Comparison of ENCODE assay signal across 8 mouse cellular contexts in genomic region chr7:80401041-80401859, GRCm38 (mm10). TPM values are rescaled to one million over a fixed set of nuclear protein-coding genes. Genes with fewer than 3 reads are reported as not detected.
DNase-seq lines count a peak whose midpoint lies in the region; ATAC-seq and TF ChIP-seq lines count a peak whose summit lies in the region.

No protein-coding gene starts in this region.

- H3K4me2 ChIP-seq in forebrain, embryonic 12.5 days, result peak overlapping the region; percentile 97
- peak overlapping the region; percentile 92 for H3K4me2 ChIP-seq in neural tube, embryonic 14.5 days (ENCODE audit: low read depth, low read length)

- peak overlapping the region; percentile 95 for H3K9ac ChIP-seq in forebrain, embryonic 12.5 days
- H3K9ac ChIP-seq in neural tube, embryonic 14.5 days (replicated peaks; ENCODE audit: low read depth, low read length), result peak overlapping the region; percentile 93

- no peak for TF ChIP-seq CTCF in kidney, adult 2 months (conservative IDR thresholded peaks at IDR 0.05; ENCODE audit: insufficient read depth, insufficient read length, low read depth, low read length)

- ATAC-seq in forebrain, embryonic 12.5 days (ENCODE audit: low FRiP score), result peak; percentile 24; the same call in 1 of the 2 replicates
- ATAC-seq in neural tube, embryonic 14.5 days (ENCODE audit: low read depth), result no peak

- peak overlapping the region; percentile 84 for H3K4me3 ChIP-seq in kidney, adult 2 months (ENCODE audit: insufficient read depth, low read depth, low read length)
- peak overlapping the region; percentile 93 for H3K4me3 ChIP-seq in forebrain, embryonic 12.5 days (replicated peaks)
- peak overlapping the region; percentile 96 for H3K4me3 ChIP-seq in limb, embryonic 10.5 days
- H3K4me3 ChIP-seq in neural tube, embryonic 14.5 days (ENCODE audit: low read depth, low read length), result peak overlapping the region; percentile 82

- no peaks in the 10 kb centered on the region for H3K27me3 ChIP-seq in kidney, adult 2 months (replicated peaks; ENCODE audit: control insufficient read depth, insufficient read depth, low read length)
- peaks cover 25% of the 10 kb centered on the region for H3K27me3 ChIP-seq in forebrain, embryonic 12.5 days
- peaks cover 26% of the 10 kb centered on the region for H3K27me3 ChIP-seq in limb, embryonic 10.5 days (ENCODE audit: low read depth, poor library complexity, severe bottlenecking)
- H3K27me3 ChIP-seq in neural tube, embryonic 14.5 days (ENCODE audit: control insufficient read depth, insufficient read depth, low read length), result no peaks in the 10 kb centered on the region; the same call in 1 of the 2 replicates

- 18% methylated on average over 5 of the region's 5 CpGs for WGBS in kidney, adult 2 months
- 27% methylated on average over 5 of the region's 5 CpGs for WGBS in forebrain, embryonic 12.5 days
- WGBS in limb, embryonic 10.5 days, result 15% methylated on average over 5 of the region's 5 CpGs
- 30% methylated on average over 5 of the region's 5 CpGs for WGBS in neural tube, embryonic 14.5 days

- peaks cover 4% of the 10 kb centered on the region; the same call in 1 of the 2 replicates for H3K36me3 ChIP-seq in kidney, adult 2 months (ENCODE audit: control insufficient read depth, insufficient read depth, low read length)
- peaks cover 15% of the 10 kb centered on the region for H3K36me3 ChIP-seq in forebrain, embryonic 12.5 days (replicated peaks)
- H3K36me3 ChIP-seq in limb, embryonic 10.5 days, result peaks cover 26% of the 10 kb centered on the region
- H3K36me3 ChIP-seq in neural tube, embryonic 14.5 days (ENCODE audit: control insufficient read depth, insufficient read depth, low read length), result 0 out of 2 replicates have a peak, but pooled peaks cover 9% of the 10 kb centered on the region

- peak; percentile 28 for DNase-seq in kidney, adult 2 months
- DNase-seq in kidney, postnatal 14 days, result no peak
- DNase-seq in MN1 (ENCODE audit: low spot score), result peak; percentile 43
- no peak for DNase-seq in limb, embryonic 10.5 days (ENCODE audit: low spot score)
- DNase-seq in urinary bladder, adult 2 months (ENCODE audit: low spot score), result no peak
- DNase-seq in gastrocnemius, postnatal 14 days, result no peak

- H3K27ac ChIP-seq in kidney, adult 2 months (ENCODE audit: insufficient read depth, low read depth, low read length), result peak overlapping the region; percentile 85
- peak overlapping the region; percentile 69; the same call in 1 of the 2 replicates for H3K27ac ChIP-seq in forebrain, embryonic 12.5 days
- peak overlapping the region; percentile 96 for H3K27ac ChIP-seq in limb, embryonic 10.5 days
- no peak overlapping the region for H3K27ac ChIP-seq in neural tube, embryonic 14.5 days (ENCODE audit: low read depth, low read length)

- intact Hi-C loops in gastrocnemius, postnatal 14 days (cut with DNase I; ENCODE audit: low total_unique reads), result no loop called here

- no peak for TF ChIP-seq POLR2A in kidney, adult 2 months (IDR thresholded peaks at IDR 0.05; ENCODE audit: low read depth, low read length)

- peaks cover 20% of the 10 kb centered on the region for H3K4me1 ChIP-seq in kidney, adult 2 months (ENCODE audit: control insufficient read depth, insufficient read depth, low read length)
- peaks cover 28% of the 10 kb centered on the region for H3K4me1 ChIP-seq in forebrain, embryonic 12.5 days
- peaks cover 37% of the 10 kb centered on the region for H3K4me1 ChIP-seq in limb, embryonic 10.5 days
- peaks cover 18% of the 10 kb centered on the region for H3K4me1 ChIP-seq in neural tube, embryonic 14.5 days (ENCODE audit: control insufficient read depth, insufficient read depth, low read length)

- H3K9me3 ChIP-seq in forebrain, embryonic 12.5 days, result no peaks in the 10 kb centered on the region
- H3K9me3 ChIP-seq in limb, embryonic 10.5 days (replicated peaks), result no peaks in the 10 kb centered on the region
- H3K9me3 ChIP-seq in neural tube, embryonic 14.5 days (ENCODE audit: control insufficient read depth, low read length), result no peaks in the 10 kb centered on the region

RNA-seq across cellular contexts. Expression of gene Furin, which starts 4.0 kb away (rescaled TPM):
- 145 and 172 TPM in 2 replicates for polyA plus RNA-seq in kidney, adult 2 months (2012; rRNA removed)
- polyA plus RNA-seq in forebrain, embryonic 12.5 days (2016; fragmentation: Nextera tagmentation; extraction: Ambion mirVana), result 3.3 and 4.3 TPM in 2 replicates
- polyA plus RNA-seq in limb, embryonic 10.5 days (2016; fragmentation: Nextera tagmentation; extraction: Ambion mirVana), result 8.8 and 9.4 TPM in 2 replicates
- 5.3 TPM in 2 replicates for polyA plus RNA-seq in neural tube, embryonic 14.5 days (2014; fragmentation: Nextera tagmentation; extraction: Ambion mirVana)
- polyA plus RNA-seq in urinary bladder, adult 2 months (2012; rRNA removed), result 25.3 and 40.7 TPM in 2 replicates
- total RNA-seq in gastrocnemius, postnatal 14 days (2021), result 10 to 100 TPM; 49.4 to 51.9 TPM

RNA-seq across cellular contexts. Expression of gene Fes, which starts 13.5 kb away (rescaled TPM):
- polyA plus RNA-seq in kidney, adult 2 months (2012; rRNA removed), result 10.0 and 10.8 TPM in 2 replicates
- 6.6 and 7.4 TPM in 2 replicates for polyA plus RNA-seq in forebrain, embryonic 12.5 days (2016; fragmentation: Nextera tagmentation; extraction: Ambion mirVana)
- polyA plus RNA-seq in limb, embryonic 10.5 days (2016; fragmentation: Nextera tagmentation; extraction: Ambion mirVana), result 7.6 and 13.2 TPM in 2 replicates
- polyA plus RNA-seq in neural tube, embryonic 14.5 days (2014; fragmentation: Nextera tagmentation; extraction: Ambion mirVana), result 2.2 and 6.0 TPM in 2 replicates
- polyA plus RNA-seq in urinary bladder, adult 2 months (2012; rRNA removed), result 22.6 and 24.0 TPM in 2 replicates
- 1 to 10 TPM; 5.7 to 7.6 TPM for total RNA-seq in gastrocnemius, postnatal 14 days (2021)

RNA-seq across cellular contexts. Expression of gene Man2a2, which starts 30.1 kb away (rescaled TPM):
- polyA plus RNA-seq in kidney, adult 2 months (2012; rRNA removed), result 40.4 and 49.9 TPM in 2 replicates
- polyA plus RNA-seq in forebrain, embryonic 12.5 days (2016; fragmentation: Nextera tagmentation; extraction: Ambion mirVana), result 23.8 and 26.0 TPM in 2 replicates
- polyA plus RNA-seq in limb, embryonic 10.5 days (2016; fragmentation: Nextera tagmentation; extraction: Ambion mirVana), result 19.7 and 23.1 TPM in 2 replicates
- 22.9 and 23.6 TPM in 2 replicates for polyA plus RNA-seq in neural tube, embryonic 14.5 days (2014; fragmentation: Nextera tagmentation; extraction: Ambion mirVana)
- polyA plus RNA-seq in urinary bladder, adult 2 months (2012; rRNA removed), result 37.1 and 49.6 TPM in 2 replicates
- total RNA-seq in gastrocnemius, postnatal 14 days (2021), result 10 to 100 TPM; 96.8 to 97.0 TPM

RNA-seq across cellular contexts. Expression of gene Hddc3, which starts 58.3 kb away (rescaled TPM):
- polyA plus RNA-seq in kidney, adult 2 months (2012; rRNA removed), result 66.3 and 86.4 TPM in 2 replicates
- polyA plus RNA-seq in forebrain, embryonic 12.5 days (2016; fragmentation: Nextera tagmentation; extraction: Ambion mirVana), result 24.4 and 28.3 TPM in 2 replicates
- 21.0 and 25.6 TPM in 2 replicates for polyA plus RNA-seq in limb, embryonic 10.5 days (2016; fragmentation: Nextera tagmentation; extraction: Ambion mirVana)
- 21.5 and 25.8 TPM in 2 replicates for polyA plus RNA-seq in neural tube, embryonic 14.5 days (2014; fragmentation: Nextera tagmentation; extraction: Ambion mirVana)
- polyA plus RNA-seq in urinary bladder, adult 2 months (2012; rRNA removed), result 33.3 and 40.9 TPM in 2 replicates
- total RNA-seq in gastrocnemius, postnatal 14 days (2021), result 10 to 100 TPM; 34.3 to 37.2 TPM

Comparison
In these comparisons a context has a peak if more than half of its experiments do, and no peak if none do; other contexts are left out.
1. DNase-seq: peak in kidney, adult 2 months (single experiment) and MN1 (single experiment); none in kidney, postnatal 14 days (single experiment), limb, embryonic 10.5 days (single experiment), urinary bladder, adult 2 months (single experiment) and gastrocnemius, postnatal 14 days (single experiment).
2. Peak in every context shown above with its lines, with median percentiles within 50 percentile points of each other: H3K4me3 ChIP-seq.